Mouse (Mus musculus): Measurements from ENCODE around the gene Usp3. TPM values are rescaled to one million over a fixed set of nuclear protein-coding genes. Genes with fewer than 3 reads are reported as not detected.
A peak's percentile ranks its signal among the peaks of the same experiment; 100 is the strongest.

The Usp3 gene
- polyA plus RNA-seq, 1 experiment from 2014 or later, result 83.6 TPM

- H3K27ac ChIP-seq (ENCODE audit: low read depth), result no peak overlapping the region
- no peaks in the 10 kb centered on the region for H3K36me3 ChIP-seq (ENCODE audit: control insufficient read depth, insufficient read depth, low read length)
- no peaks in the 10 kb centered on the region for H3K27me3 ChIP-seq (replicated peaks; ENCODE audit: control insufficient read depth, insufficient read depth, low read length)
- WGBS, result 77% methylated on average over 5 of the region's 5 CpGs
- no peak overlapping the region for H3K4me3 ChIP-seq (ENCODE audit: low read depth, low read length)
- H3K9ac ChIP-seq (ENCODE audit: low read length), result no peak overlapping the region
- H3K9me3 ChIP-seq (ENCODE audit: control insufficient read depth, low read length), result no peaks in the 10 kb centered on the region
- H3K4me1 ChIP-seq (replicated peaks; ENCODE audit: control insufficient read depth, insufficient read depth, low read length), result peaks cover 15% of the 10 kb centered on the region
- H3K4me2 ChIP-seq (ENCODE audit: low read length), result no peak overlapping the region
- no peak for ATAC-seq (replicated peaks; ENCODE audit: low FRiP score, low TSS enrichment, low read depth)
- DNase-seq (ENCODE audit: low spot score), result no peak
These were observed 15.9 kb upstream of the Usp3 start for GRCm38 (mm10) chr9:66608817-66609345.

GRCm38 (mm10) chr9:66606851-66607250 is 13.9 kb upstream of the Usp3 start:
- H3K27me3 ChIP-seq (replicated peaks; ENCODE audit: control insufficient read depth, insufficient read depth, low read length), result no peaks in the 10 kb centered on the region
- peaks cover 6% of the 10 kb centered on the region for H3K4me1 ChIP-seq (replicated peaks; ENCODE audit: control insufficient read depth, insufficient read depth, low read length)
- peak overlapping the region; percentile 57; the same call in 1 of the 2 replicates for H3K27ac ChIP-seq (ENCODE audit: low read depth)
- 55% methylated on average over 12 of the region's 12 CpGs for WGBS
- no peaks in the 10 kb centered on the region for H3K9me3 ChIP-seq (ENCODE audit: control insufficient read depth, low read length)
- no peak overlapping the region for H3K4me3 ChIP-seq (ENCODE audit: low read depth, low read length)
- peak overlapping the region; percentile 28 for H3K4me2 ChIP-seq (ENCODE audit: low read length)
- DNase-seq (ENCODE audit: low spot score) (peak; percentile 53), ATAC-seq (replicated peaks; ENCODE audit: low FRiP score, low TSS enrichment, low read depth) (no peak)
- H3K36me3 ChIP-seq (ENCODE audit: control insufficient read depth, insufficient read depth, low read length), result no peaks in the 10 kb centered on the region
- H3K9ac ChIP-seq (ENCODE audit: low read length), result no peak overlapping the region

GRCm38 (mm10) chr9:66605876-66606750 is 13.2 kb upstream of the Usp3 start:
- peak; percentile 83 for ATAC-seq (replicated peaks; ENCODE audit: low FRiP score, low TSS enrichment, low read depth)
- Histone ChIP-seq H3K9ac (ENCODE audit: low read length) (no peak overlapping the region), H3K4me1 (replicated peaks; ENCODE audit: control insufficient read depth, insufficient read depth, low read length) (peaks cover 3% of the 10 kb centered on the region), H3K36me3 (ENCODE audit: control insufficient read depth, insufficient read depth, low read length) (no peaks in the 10 kb centered on the region), H3K27ac (ENCODE audit: low read depth) (peak overlapping the region; percentile 57), H3K4me2 (ENCODE audit: low read length) (peak overlapping the region; percentile 28; the same call in 1 of the 2 replicates), H3K4me3 (ENCODE audit: low read depth, low read length) (no peak overlapping the region), H3K27me3 (replicated peaks; ENCODE audit: control insufficient read depth, insufficient read depth, low read length) (no peaks in the 10 kb centered on the region), H3K9me3 (ENCODE audit: control insufficient read depth, low read length) (no peaks in the 10 kb centered on the region)
- DNase-seq (ENCODE audit: low spot score), result peak; percentile 75
- 49% methylated on average over 13 of the region's 13 CpGs for WGBS

- ATAC-seq (replicated peaks; ENCODE audit: low FRiP score, low TSS enrichment, low read depth), result no peak
- Histone ChIP-seq H3K9ac (ENCODE audit: low read length) (no peak overlapping the region), H3K9me3 (ENCODE audit: control insufficient read depth, low read length) (no peaks in the 10 kb centered on the region), H3K27ac (ENCODE audit: low read depth) (no peak overlapping the region), H3K27me3 (replicated peaks; ENCODE audit: control insufficient read depth, insufficient read depth, low read length) (no peaks in the 10 kb centered on the region), H3K36me3 (ENCODE audit: control insufficient read depth, insufficient read depth, low read length) (no peaks in the 10 kb centered on the region), H3K4me3 (ENCODE audit: low read depth, low read length) (no peak overlapping the region), H3K4me1 (replicated peaks; ENCODE audit: control insufficient read depth, insufficient read depth, low read length) (peaks cover 6% of the 10 kb centered on the region), H3K4me2 (ENCODE audit: low read length) (no peak overlapping the region)
- 85% methylated on average over 8 of the region's 8 CpGs for WGBS
- peak; percentile 20 for DNase-seq (ENCODE audit: low spot score)
These were observed 11.6 kb upstream of the Usp3 start for GRCm38 (mm10) chr9:66604349-66605206.

GRCm38 (mm10) chr9:66603907-66604306 is 11.0 kb upstream of the Usp3 start:
- WGBS, result 66% methylated on average over 1 of the region's 1 CpGs
- no peak for ATAC-seq (replicated peaks; ENCODE audit: low FRiP score, low TSS enrichment, low read depth)
- DNase-seq (ENCODE audit: low spot score), result no peak
- Histone ChIP-seq H3K9ac (ENCODE audit: low read length) (no peak overlapping the region), H3K9me3 (ENCODE audit: control insufficient read depth, low read length) (no peaks in the 10 kb centered on the region), H3K27me3 (replicated peaks; ENCODE audit: control insufficient read depth, insufficient read depth, low read length) (no peaks in the 10 kb centered on the region), H3K4me2 (ENCODE audit: low read length) (no peak overlapping the region), H3K4me3 (ENCODE audit: low read depth, low read length) (no peak overlapping the region), H3K4me1 (replicated peaks; ENCODE audit: control insufficient read depth, insufficient read depth, low read length) (peaks cover 7% of the 10 kb centered on the region), H3K36me3 (ENCODE audit: control insufficient read depth, insufficient read depth, low read length) (no peaks in the 10 kb centered on the region), H3K27ac (ENCODE audit: low read depth) (no peak overlapping the region)

GRCm38 (mm10) chr9:66601006-66601405 is 8.1 kb upstream of the Usp3 start:
- no peak overlapping the region for H3K4me2 ChIP-seq (ENCODE audit: low read length)
- H3K27ac ChIP-seq (ENCODE audit: low read depth), result no peak overlapping the region
- no peak overlapping the region for H3K4me3 ChIP-seq (ENCODE audit: low read depth, low read length)
- 61% methylated on average over 2 of the region's 2 CpGs for WGBS
- peaks cover 14% of the 10 kb centered on the region for H3K4me1 ChIP-seq (replicated peaks; ENCODE audit: control insufficient read depth, insufficient read depth, low read length)
- H3K27me3 ChIP-seq (replicated peaks; ENCODE audit: control insufficient read depth, insufficient read depth, low read length), result no peaks in the 10 kb centered on the region
- no peak for ATAC-seq (replicated peaks; ENCODE audit: low FRiP score, low TSS enrichment, low read depth)
- no peak overlapping the region for H3K9ac ChIP-seq (ENCODE audit: low read length)
- H3K9me3 ChIP-seq (ENCODE audit: control insufficient read depth, low read length), result no peaks in the 10 kb centered on the region
- no peak for DNase-seq (ENCODE audit: low spot score)
- H3K36me3 ChIP-seq (ENCODE audit: control insufficient read depth, insufficient read depth, low read length), result no peaks in the 10 kb centered on the region

GRCm38 (mm10) chr9:66600551-66600950 is 7.6 kb upstream of the Usp3 start:
- WGBS, result 81% methylated on average over 2 of the region's 2 CpGs
- Histone ChIP-seq H3K27me3 (replicated peaks; ENCODE audit: control insufficient read depth, insufficient read depth, low read length) (no peaks in the 10 kb centered on the region), H3K4me2 (ENCODE audit: low read length) (no peak overlapping the region), H3K36me3 (ENCODE audit: control insufficient read depth, insufficient read depth, low read length) (no peaks in the 10 kb centered on the region), H3K4me3 (ENCODE audit: low read depth, low read length) (no peak overlapping the region), H3K27ac (ENCODE audit: low read depth) (no peak overlapping the region), H3K9ac (ENCODE audit: low read length) (no peak overlapping the region), H3K9me3 (ENCODE audit: control insufficient read depth, low read length) (no peaks in the 10 kb centered on the region), H3K4me1 (replicated peaks; ENCODE audit: control insufficient read depth, insufficient read depth, low read length) (peaks cover 19% of the 10 kb centered on the region)
- no peak for ATAC-seq (replicated peaks; ENCODE audit: low FRiP score, low TSS enrichment, low read depth)
- no peak for DNase-seq (ENCODE audit: low spot score)

GRCm38 (mm10) chr9:66599577-66599976 is 6.6 kb upstream of the Usp3 start:
- DNase-seq (ENCODE audit: low spot score) (no peak), ATAC-seq (replicated peaks; ENCODE audit: low FRiP score, low TSS enrichment, low read depth) (no peak)
- Histone ChIP-seq H3K4me1 (replicated peaks; ENCODE audit: control insufficient read depth, insufficient read depth, low read length) (peaks cover 16% of the 10 kb centered on the region), H3K27ac (ENCODE audit: low read depth) (no peak overlapping the region), H3K36me3 (ENCODE audit: control insufficient read depth, insufficient read depth, low read length) (no peaks in the 10 kb centered on the region), H3K4me3 (ENCODE audit: low read depth, low read length) (no peak overlapping the region), H3K9ac (ENCODE audit: low read length) (no peak overlapping the region), H3K4me2 (ENCODE audit: low read length) (no peak overlapping the region), H3K27me3 (replicated peaks; ENCODE audit: control insufficient read depth, insufficient read depth, low read length) (no peaks in the 10 kb centered on the region), H3K9me3 (ENCODE audit: control insufficient read depth, low read length) (no peaks in the 10 kb centered on the region)
- 17% methylated on average over 4 of the region's 4 CpGs for WGBS
